Mouse (Mus musculus): ENCODE results near the gene Bcor. TPM values are rescaled to one million over a fixed set of nuclear protein-coding genes. Genes with fewer than 3 reads are reported as not detected.

Bcor gene
- total RNA-seq (2021), result 10 to 100 TPM; 10.1 to 13.7 TPM
- long read RNA-seq, experiment 1, partial matches to known transcripts, result 9 of 20 reads
- long read RNA-seq, experiment 1, other reads (novel, unspliced or antisense), result 11 of 20 reads
- long read RNA-seq, experiment 2, full-length matches to known transcripts, result 1 of 8 reads
- long read RNA-seq, experiment 2, partial matches to known transcripts, result 3 of 8 reads
- long read RNA-seq, experiment 2, other reads (novel, unspliced or antisense), result 4 of 8 reads

- peak; percentile 67 for DNase-seq
These were observed at the start of gene Bcor for GRCm38 (mm10) chrX:12159981-12160656. Bcor (minus strand) TSS chrX:12160355.

GRCm38 (mm10) chrX:12202951-12203350 lies 42.8 kb upstream of the Bcor start:
- DNase-seq, result no peak

- no peak for DNase-seq
These were observed 41.0 kb upstream of the Bcor start for GRCm38 (mm10) chrX:12201111-12201510.

DNA sequence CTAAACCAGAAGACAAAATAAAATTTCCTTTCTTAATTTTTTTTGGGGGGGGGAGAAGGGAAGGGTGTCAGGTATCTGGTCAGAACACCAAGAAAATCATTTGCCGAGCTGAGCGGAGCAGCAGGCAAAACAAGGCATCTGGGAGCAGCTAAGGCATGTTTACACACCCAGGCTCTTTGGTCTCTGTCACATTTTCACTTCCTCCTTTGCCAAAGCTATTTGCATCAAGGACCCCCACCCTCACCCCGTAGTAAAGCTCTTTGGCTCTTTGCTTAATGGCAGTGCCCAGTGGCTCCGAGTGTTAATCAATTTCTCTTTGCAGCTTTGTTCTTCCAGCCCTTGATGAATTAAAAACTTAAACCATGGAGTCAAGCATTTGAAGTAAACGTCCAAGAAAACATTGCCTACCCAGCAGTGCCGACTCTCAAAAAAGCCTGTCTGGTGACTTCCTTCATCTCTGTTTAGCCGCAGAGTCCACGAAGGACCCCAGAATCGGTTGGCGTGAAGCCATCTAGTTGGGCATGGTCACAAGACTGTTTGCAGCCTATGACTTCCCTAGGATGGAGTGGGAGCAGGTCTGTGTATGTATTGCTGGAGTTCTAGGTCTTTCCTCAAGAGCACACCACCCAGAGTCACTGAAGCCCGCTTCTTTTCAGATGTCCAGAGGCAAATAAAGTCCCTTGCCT lies 35.2 kb upstream of the Bcor start:
- no peak for DNase-seq

GRCm38 (mm10) chrX:12192343-12192742 lies 32.2 kb upstream of the Bcor start:
- no peak for DNase-seq

DNA sequence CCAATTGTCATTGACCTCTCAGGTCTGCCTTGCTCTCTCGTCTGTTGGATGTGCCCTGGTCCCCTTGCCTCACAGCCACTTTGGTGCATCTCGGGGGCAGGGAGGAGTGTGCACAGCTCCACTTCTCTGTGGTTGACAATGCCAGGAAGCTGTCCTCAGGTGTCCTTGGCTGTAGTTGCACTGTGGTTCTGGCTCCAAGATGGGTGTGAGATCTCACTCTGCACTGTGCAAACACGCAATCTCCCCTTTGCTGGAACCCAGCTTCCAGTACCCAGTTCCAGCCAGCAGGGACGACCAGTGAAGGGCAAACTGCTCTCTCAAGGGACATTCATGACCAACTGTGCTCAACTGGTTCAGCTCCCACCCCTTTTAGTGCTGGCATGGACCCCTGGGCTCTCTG lies 29.4 kb upstream of the Bcor start:
- DNase-seq, result no peak

DNA sequence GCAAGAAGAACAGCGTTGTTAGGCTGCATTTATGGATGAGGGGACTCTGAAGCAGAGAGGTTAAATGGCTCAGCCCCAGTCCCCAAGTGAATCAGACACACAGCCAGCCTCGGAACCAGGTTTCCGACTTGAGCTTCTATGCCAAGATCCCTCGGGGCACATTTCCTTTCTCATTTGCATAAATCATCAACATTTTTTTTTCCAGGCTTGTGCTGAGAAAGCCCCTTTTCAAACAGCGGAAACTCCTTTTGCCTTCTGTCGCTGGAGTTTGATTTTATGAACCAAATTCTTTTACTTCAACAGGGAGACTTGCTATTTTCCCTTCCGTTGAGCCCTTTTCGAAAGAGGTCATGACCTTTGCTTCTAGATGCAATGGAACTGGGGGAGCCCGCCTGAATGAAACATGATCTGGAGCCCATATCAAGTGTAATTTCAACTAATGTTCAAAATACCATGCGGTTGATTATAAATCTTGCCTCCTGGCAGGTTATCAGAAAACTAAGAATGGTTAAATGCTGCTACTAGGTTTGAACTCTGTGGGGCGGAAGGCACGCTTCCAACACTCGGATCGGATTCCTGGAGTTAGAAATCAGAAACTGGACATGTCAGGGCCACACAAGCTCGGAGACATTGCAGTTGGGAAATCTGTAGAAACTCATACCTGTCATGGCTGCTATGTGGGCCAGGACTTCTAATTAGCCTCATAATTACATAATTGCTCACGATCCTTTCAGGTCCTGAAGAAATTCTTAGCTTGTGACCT lies 15.2 kb upstream of the Bcor start:
- DNase-seq, result no peak

- no peak for DNase-seq
These were observed 10.0 kb upstream of the Bcor start for GRCm38 (mm10) chrX:12170128-12170527.

DNA sequence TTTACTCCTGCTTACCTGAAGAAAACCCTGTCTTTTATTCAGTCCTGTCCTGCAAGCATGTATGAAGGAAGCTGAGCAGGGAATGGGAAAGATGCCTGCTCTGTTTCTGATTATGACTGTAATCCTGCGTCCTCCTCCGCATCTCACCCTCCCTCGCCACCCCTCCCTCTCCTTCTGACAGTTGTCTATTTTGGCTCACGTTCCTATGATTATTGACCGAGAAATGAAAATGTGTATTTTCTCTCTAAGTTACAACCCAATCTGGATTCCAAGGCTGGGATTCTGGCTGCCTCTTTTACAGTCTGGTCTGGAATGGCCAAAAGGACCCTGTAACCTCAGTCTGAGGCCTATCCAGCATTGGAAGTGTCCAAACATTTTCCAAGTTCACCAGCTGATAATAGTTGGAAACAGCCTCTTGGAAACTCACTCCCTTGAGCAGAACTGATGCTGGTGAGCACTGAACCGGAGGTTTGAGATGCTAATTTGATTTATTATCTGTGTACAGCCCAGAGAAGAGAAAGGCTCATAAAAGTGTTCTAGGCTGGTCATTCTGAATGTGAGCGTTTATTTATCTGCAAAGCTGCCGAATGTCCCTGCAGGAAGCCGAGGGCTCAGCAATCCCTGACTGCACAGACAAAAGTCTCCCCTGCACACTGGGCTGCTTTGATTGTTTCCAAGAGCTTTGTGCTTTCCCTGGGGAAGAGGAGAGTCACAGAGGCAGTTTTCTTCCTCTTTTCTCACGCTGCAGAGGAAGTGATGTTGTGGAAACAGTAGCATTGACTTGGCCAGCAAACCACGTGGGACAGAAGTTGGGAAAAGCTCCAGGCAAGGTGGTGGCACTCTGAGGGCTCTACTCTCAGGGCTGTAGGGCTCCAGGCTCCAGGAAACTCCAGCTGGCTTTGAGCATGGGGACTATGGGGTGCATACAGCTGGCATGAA lies 4.7 kb upstream of the Bcor start:
- DNase-seq, result no peak

- no peak for DNase-seq
These were observed 647 bp downstream of the Bcor start for GRCm38 (mm10) chrX:12159534-12159881.

DNA sequence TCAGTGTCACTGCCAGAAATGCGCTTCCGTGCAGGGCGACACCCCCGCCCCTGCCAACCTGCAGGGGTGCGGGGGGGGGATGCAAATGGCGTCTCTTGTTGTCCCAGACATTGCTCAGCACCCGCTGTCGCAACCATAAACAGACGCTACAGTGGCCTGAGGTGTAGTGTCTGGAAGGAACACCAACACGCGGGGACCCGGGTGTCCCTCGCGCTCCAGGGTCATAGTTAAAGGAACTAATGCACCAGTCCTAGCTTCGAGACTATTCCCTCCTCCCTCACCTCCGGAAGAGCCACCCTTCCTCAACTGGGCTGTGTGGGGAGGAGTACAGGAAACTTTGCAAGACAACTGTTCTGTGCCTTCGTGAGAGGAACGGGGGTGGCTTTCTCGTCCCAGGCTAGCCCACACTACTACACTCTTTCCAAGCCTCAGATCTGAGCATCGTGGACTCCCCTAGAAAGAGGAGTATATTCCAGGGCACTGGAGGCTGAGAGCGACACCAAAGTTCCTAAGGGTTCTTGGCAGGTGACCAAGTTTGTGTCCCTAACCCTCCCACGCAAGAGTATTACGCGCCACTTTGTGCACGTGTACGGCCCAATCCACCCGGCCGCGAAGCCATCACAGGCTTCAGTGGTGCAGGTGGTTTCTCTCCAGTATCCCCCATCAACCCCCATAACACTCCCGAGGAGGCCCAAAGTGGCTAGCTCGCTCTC lies 1.2 kb downstream of the Bcor start:
- peak; percentile 39 for DNase-seq

GRCm38 (mm10) chrX:12158244-12158820 lies 1.8 kb downstream of the Bcor start:
- DNase-seq, result peak; percentile 66

- peak; percentile 52 for DNase-seq
These were observed 2.7 kb downstream of the Bcor start for GRCm38 (mm10) chrX:12157331-12157930.

- DNase-seq, result peak; percentile 44
These were observed 4.3 kb downstream of the Bcor start for GRCm38 (mm10) chrX:12155842-12156291.

DNA sequence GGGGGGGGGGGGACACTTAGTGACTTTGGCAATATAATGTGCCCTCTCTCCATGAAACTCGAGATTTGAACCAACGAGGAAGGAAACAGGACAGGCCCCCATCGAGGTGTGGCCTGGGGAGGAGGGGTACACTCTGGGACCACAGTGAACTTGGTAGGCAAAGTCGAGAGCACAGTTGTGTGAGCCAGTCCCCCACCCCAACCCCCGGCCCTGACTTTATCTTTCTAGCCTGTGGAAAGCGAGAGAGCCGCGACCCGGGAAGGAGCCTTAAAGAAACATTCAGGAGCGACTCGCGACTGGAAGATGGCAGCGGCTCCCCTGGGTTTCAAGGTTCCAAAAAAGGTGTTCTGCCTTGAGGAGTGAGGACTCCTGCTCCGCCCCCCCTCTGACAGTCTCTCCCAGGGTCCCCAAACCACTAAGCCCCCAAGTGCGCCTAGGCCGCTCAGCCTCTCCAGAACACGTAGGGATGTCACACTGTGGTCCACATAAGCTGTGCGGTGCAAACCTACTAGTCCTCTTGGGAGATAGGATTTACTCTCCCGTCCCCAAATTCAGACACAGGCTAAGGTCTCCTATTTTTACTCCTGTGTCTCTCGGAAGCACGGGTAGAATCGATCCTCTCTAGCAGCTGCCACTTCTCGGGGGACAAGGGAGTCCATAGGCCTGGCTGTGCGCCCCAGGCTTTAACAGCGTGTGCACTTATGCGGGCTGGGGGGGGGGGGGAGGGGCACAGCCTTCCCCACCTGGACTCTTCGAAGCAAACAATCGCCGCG lies 4.9 kb downstream of the Bcor start:
- no peak for DNase-seq

DNA sequence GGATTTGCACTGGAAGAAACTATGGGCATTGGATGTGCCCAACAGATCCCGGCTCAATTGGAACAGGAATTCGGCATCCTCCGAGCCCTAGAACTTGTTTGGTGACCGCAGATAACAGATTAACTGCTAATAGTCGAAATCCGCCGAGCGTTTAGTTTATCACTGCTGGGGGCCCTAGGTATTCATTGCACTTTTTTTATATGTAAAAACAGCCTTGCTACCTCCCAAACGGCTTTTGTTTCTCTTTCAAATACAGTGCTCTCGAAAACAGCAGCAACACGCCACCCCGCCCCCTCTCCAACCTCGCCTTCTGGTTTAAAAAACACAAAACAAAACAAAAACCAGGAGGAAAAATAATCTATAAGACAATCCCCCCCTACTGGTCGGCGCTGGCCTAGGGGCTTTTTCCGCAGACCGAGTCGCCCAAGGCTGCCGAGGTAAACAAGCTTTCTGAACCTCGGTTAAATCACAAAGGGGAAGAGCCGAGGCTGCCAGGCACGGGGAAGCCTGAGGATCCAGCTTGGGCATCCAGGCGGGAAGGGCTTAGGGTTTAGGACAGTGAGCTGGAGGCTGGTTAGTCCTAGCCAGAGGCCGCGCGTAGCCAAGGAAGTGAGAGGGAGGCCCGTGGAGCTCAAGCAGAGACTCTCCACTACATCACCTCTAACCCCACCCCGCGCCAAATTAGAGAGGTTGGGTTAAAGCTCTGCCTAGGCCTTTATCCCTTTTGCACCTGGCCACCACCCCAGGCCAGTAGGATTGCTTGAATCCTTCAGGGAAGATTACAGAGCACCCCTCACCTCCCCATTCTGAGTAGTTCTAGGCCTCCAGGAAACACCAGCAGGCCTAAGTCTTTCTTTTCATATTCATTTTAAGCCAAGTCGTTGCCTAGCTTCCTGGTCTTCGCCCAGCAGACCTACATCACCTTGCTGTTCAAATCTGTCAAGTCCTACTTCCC lies 6.7 kb downstream of the Bcor start:
- DNase-seq, result no peak

DNA sequence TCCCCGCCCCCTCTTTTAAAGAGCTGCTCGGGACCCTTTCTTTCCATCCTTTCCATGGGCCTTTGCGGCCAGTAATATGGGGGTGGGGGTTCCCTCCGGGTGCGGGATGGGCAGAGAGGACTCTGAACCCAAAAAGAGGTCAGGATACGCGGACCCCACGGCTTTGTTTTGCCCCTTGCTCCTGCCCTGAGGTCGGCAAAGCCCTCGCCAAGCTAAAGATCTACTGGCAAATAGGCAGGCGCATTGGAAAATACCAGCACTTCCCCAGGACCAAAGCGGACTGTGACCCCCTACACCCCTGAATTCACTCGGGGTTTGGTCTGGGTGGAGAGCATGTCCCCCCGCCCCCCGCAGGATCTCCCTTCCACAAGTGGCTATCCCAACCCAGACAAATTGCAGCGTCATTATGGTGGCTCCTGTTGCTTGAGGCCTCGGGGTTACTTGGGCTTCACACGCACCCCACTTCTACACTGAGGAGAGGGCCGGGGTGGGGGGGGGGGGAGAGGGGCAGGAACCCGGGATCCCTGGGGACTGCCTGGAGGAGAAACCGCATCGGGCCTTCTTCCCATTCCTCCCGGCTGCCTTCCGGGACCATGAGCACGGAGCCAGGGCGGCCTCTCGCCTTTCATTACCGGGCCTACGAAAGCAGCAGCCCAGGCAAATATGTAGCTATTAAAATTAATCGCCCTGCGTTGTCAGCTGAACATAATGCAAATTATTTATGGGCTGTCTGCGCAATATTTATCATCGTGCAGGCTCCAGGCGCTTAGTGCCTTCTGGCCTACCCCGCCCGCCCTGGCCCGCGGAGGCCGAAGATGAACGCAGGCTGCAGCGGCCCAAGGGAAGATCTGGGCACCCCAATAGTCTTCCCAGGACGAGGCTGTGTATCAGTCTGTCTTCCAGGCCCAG lies 7.9 kb downstream of the Bcor start:
- no peak for DNase-seq

All from gastrocnemius, postnatal 25 days (tissue).